8 mouse cellular contexts compared by ENCODE assay signal in the genomic region with DNA sequence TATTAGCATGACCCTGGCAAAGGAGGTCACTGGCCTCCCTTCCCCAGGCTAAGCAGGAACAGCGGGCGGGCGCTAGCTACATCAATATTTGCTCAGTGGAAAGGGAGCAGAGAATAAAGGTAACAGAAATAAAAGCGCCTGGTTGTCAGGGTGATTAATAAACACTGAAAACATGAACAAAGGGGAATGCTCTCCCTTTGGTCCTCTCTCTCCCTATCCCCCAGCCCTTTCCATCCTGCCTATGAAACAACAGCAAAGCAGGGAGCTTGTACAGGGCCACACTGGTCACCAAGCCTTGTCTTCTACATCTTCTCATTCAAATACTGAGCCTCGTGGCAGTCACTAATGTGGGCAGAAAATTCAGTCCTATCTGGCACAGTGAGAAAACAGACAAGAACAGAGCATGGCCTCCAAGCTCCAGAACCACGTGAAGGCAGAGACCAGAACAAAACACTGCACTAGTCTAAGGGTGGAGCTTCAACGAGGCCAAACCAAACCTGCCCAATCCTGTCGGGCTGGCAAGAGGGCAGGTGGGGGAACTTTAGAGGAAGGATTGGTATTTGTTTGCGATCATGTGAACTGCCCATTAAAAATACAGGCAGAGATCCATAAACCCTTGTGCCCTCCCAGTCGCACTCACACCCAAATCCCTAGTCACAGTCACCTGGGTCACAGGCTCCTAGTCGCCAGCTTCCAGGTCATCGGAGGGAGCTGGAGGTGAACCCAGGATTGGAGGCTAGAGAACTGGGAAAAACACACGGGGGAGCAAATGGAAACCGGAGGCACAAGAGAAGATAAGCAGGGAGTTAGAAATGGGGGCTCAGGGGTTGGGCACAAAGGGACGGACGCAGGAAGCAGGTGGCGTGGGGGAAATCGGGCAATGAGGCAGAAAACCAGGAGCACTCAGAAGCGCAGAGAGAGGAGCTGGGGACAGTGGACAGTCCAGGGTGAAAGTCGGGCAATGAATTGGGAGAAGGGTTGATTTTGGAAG. TPM values are rescaled to one million over a fixed set of nuclear protein-coding genes. Genes with fewer than 3 reads are reported as not detected.
A peak's percentile ranks its signal among the peaks of the same experiment; 100 is the strongest.
DNase-seq lines count a peak whose midpoint lies in the region; ATAC-seq and TF ChIP-seq lines count a peak whose summit lies in the region.

No protein-coding gene starts in this region.

- TF ChIP-seq CTCF in testis, adult 2 months (IDR thresholded peaks at IDR 0.05; ENCODE audit: control insufficient read depth, insufficient read depth, insufficient replicate concordance, low read depth, low read length), result no peak
- no peak for TF ChIP-seq CTCF in liver, adult 2 months (IDR thresholded peaks at IDR 0.05; ENCODE audit: low read depth, low read length)

- no peaks in the 10 kb centered on the region for H3K27me3 ChIP-seq in testis, adult 2 months (ENCODE audit: control insufficient read depth, insufficient read depth, low read length)
- no peaks in the 10 kb centered on the region for H3K27me3 ChIP-seq in forebrain, embryonic 10.5 days (ENCODE audit: poor library complexity, severe bottlenecking)
- H3K27me3 ChIP-seq in intestine, embryonic 15.5 days (replicated peaks), result no peaks in the 10 kb centered on the region
- H3K27me3 ChIP-seq in liver, adult 2 months (ENCODE audit: control insufficient read depth, insufficient read depth, low read length), result no peaks in the 10 kb centered on the region
- H3K27me3 ChIP-seq in myocyte (ENCODE audit: control insufficient read depth, insufficient read depth, insufficient read length), result no peaks in the 10 kb centered on the region

- TF ChIP-seq POLR2A in testis, adult 2 months (IDR thresholded peaks at IDR 0.05; ENCODE audit: control insufficient read depth, low read depth, low read length), result no peak; the same call in 1 of the 2 replicates
- 0 out of 2 replicates have a peak, but pooled peaks have one; percentile 39 for TF ChIP-seq POLR2A in liver, adult 2 months (IDR thresholded peaks at IDR 0.05; ENCODE audit: extremely low read depth, insufficient read depth, low read length)
- TF ChIP-seq POLR2A in myocyte (IDR thresholded peaks at IDR 0.05; ENCODE audit: insufficient read length, low read depth), result peak; percentile 36

- peak overlapping the region; percentile 90 for H3K27ac ChIP-seq in testis, adult 2 months (ENCODE audit: control insufficient read depth, insufficient read depth, low read depth, low read length)
- peak overlapping the region; percentile 94 for H3K27ac ChIP-seq in forebrain, embryonic 10.5 days
- peak overlapping the region; percentile 93 for H3K27ac ChIP-seq in intestine, embryonic 15.5 days
- peak overlapping the region; percentile 94 for H3K27ac ChIP-seq in liver, adult 2 months (replicated peaks; ENCODE audit: insufficient read depth, low read depth, low read length)

- 15% methylated on average over 20 of the region's 20 CpGs for WGBS in forebrain, embryonic 10.5 days
- WGBS in intestine, embryonic 15.5 days, result 11% methylated on average over 20 of the region's 20 CpGs
- 5% methylated on average over 20 of the region's 20 CpGs for WGBS in liver, adult 2 months

- H3K4me3 ChIP-seq in testis, adult 2 months (ENCODE audit: control insufficient read depth, low read depth, low read length), result peak overlapping the region; percentile 92
- peak overlapping the region; percentile 68 for H3K4me3 ChIP-seq in forebrain, embryonic 10.5 days
- H3K4me3 ChIP-seq in intestine, embryonic 15.5 days (replicated peaks), result peak overlapping the region; percentile 55
- peak overlapping the region; percentile 57 for H3K4me3 ChIP-seq in liver, adult 2 months (ENCODE audit: insufficient read depth, low read depth, low read length)
- peak overlapping the region; percentile 72 for H3K4me3 ChIP-seq in myocyte

- no peaks in the 10 kb centered on the region for H3K9me3 ChIP-seq in forebrain, embryonic 10.5 days
- no peaks in the 10 kb centered on the region for H3K9me3 ChIP-seq in intestine, embryonic 15.5 days

- peak overlapping the region; percentile 79 for H3K4me2 ChIP-seq in intestine, embryonic 15.5 days (replicated peaks)
- H3K4me2 ChIP-seq in myocyte (ENCODE audit: low read depth), result peak overlapping the region; percentile 96

- 0 out of 2 replicates have a peak, but pooled peaks cover 6% of the 10 kb centered on the region for H3K79me2 ChIP-seq in liver, adult 2 months (ENCODE audit: control insufficient read depth, insufficient read depth, low read length)
- peaks cover 10% of the 10 kb centered on the region for H3K79me2 ChIP-seq in myocyte (ENCODE audit: control insufficient read depth, insufficient read depth)

- peak; percentile 27 for ATAC-seq in intestine, embryonic 15.5 days

- DNase-seq in testis, postnatal 14 days (ENCODE audit: low spot score), result no peak
- DNase-seq in c-Kit-negative CD71-positive TER-119-positive erythroid progenitor cells, embryonic 14.5 days (ENCODE audit: low read depth, low spot score), result peak; percentile 50
- DNase-seq in forebrain, embryonic 10.5 days (ENCODE audit: extremely low spot score, low spot score), result peak; percentile 65
- peak; percentile 97 for DNase-seq in liver, adult 2 months (ENCODE audit: extremely low read depth, low read depth, low spot score)
- DNase-seq in yolk sac, embryonic 10.5 days (ENCODE audit: low spot score), result peak; percentile 81

- no peaks in the 10 kb centered on the region for H3K36me3 ChIP-seq in testis, adult 2 months (ENCODE audit: control insufficient read depth, insufficient read depth, low read length)
- H3K36me3 ChIP-seq in forebrain, embryonic 10.5 days (replicated peaks), result no peaks in the 10 kb centered on the region
- H3K36me3 ChIP-seq in intestine, embryonic 15.5 days, result no peaks in the 10 kb centered on the region
- no peaks in the 10 kb centered on the region for H3K36me3 ChIP-seq in liver, adult 2 months (ENCODE audit: control insufficient read depth, insufficient read depth, low read length)
- no peaks in the 10 kb centered on the region for H3K36me3 ChIP-seq in myocyte (ENCODE audit: control insufficient read depth, insufficient read depth)

- H3K4me1 ChIP-seq in testis, adult 2 months (ENCODE audit: control insufficient read depth, insufficient read depth, low read length), result peaks cover 23% of the 10 kb centered on the region
- peaks cover 59% of the 10 kb centered on the region for H3K4me1 ChIP-seq in forebrain, embryonic 10.5 days
- H3K4me1 ChIP-seq in intestine, embryonic 15.5 days (replicated peaks), result peaks cover 42% of the 10 kb centered on the region
- peaks cover 38% of the 10 kb centered on the region for H3K4me1 ChIP-seq in liver, adult 2 months (ENCODE audit: control insufficient read depth, insufficient read depth, low read length)

- H3ac ChIP-seq in myocyte (ENCODE audit: control insufficient read depth, insufficient read length), result peak overlapping the region; percentile 39

- H3K9ac ChIP-seq in intestine, embryonic 15.5 days, result peak overlapping the region; percentile 65
- H3K9ac ChIP-seq in liver, adult 2 months (ENCODE audit: low read depth, low read length), result peak overlapping the region; percentile 79

TF ChIP-seq in myocyte, 11 proteins besides CTCF, POLR2A, EP300 and RAD21:
- TF ChIP-seq USF1 (IDR thresholded peaks at IDR 0.05; ENCODE audit: low read depth) (peak; percentile 83), MYOG (IDR thresholded peaks at IDR 0.05; ENCODE audit: control insufficient read depth in 1 of 3, insufficient read depth in 1 of 3, insufficient read length in 2 of 3, low read depth in 2 of 3) (no peak), REST (IDR thresholded peaks at IDR 0.05; ENCODE audit: insufficient read depth, insufficient read length) (no peak), TCF3 (IDR thresholded peaks at IDR 0.05; ENCODE audit: insufficient read length, low read depth) (no peak), MAX (IDR thresholded peaks at IDR 0.05; ENCODE audit: low read depth) (peak; percentile 57), SRF (IDR thresholded peaks at IDR 0.05; ENCODE audit: control insufficient read depth, insufficient read length, low read depth) (no peak), TCF12 (IDR thresholded peaks at IDR 0.05; ENCODE audit: insufficient read depth, poor library complexity, severe bottlenecking) (no peak), E2F4 (IDR thresholded peaks at IDR 0.05; ENCODE audit: insufficient read depth) (no peak), MYOD1 (IDR thresholded peaks at IDR 0.05; ENCODE audit: control insufficient read depth in 1 of 3, insufficient read length in 2 of 3, low read depth in 2 of 3) (no peak), POLR2AphosphoS2 (IDR thresholded peaks at IDR 0.05; ENCODE audit: insufficient read length, low read depth) (no peak), CEBPB (IDR thresholded peaks at IDR 0.05; ENCODE audit: insufficient read depth, poor library complexity, severe bottlenecking) (no peak)

RNA-seq across cellular contexts. Expression of a gene that starts 0.9 kb away (rescaled TPM):
- 303 and 357 TPM in 2 replicates for polyA plus RNA-seq in testis, adult 2 months (2012; rRNA removed)
- 20.9 and 22.8 TPM in 2 replicates for polyA plus RNA-seq in forebrain, embryonic 10.5 days (2016; fragmentation: Nextera tagmentation; extraction: Ambion mirVana)
- polyA plus RNA-seq in intestine, embryonic 15.5 days (2015; fragmentation: Nextera tagmentation; extraction: Ambion mirVana), result 20.2 and 21.6 TPM in 2 replicates
- 16.3 and 29.3 TPM in 2 replicates for total RNA-seq in liver, adult 2 months (2014; rRNA removed)
- 24.5 and 25.1 TPM in 2 replicates for polyA plus RNA-seq in liver, adult 2 months (2012; rRNA removed)
- 36.3 TPM for polyA plus RNA-seq in myocyte (2012; fragmentation: generic; extraction: Trizol)

RNA-seq across cellular contexts. Expression of a gene that starts 19.2 kb away (rescaled TPM):
- 0.77 and 1.1 TPM in 2 replicates for polyA plus RNA-seq in testis, adult 2 months (2012; rRNA removed)
- polyA plus RNA-seq in forebrain, embryonic 10.5 days (2016; fragmentation: Nextera tagmentation; extraction: Ambion mirVana), result 1.5 and 1.6 TPM in 2 replicates
- 5.8 and 7.9 TPM in 2 replicates for polyA plus RNA-seq in intestine, embryonic 15.5 days (2015; fragmentation: Nextera tagmentation; extraction: Ambion mirVana)
- total RNA-seq in liver, adult 2 months (2014; rRNA removed), result 8.5 and 10.8 TPM in 2 replicates
- 0.75 and 0.89 TPM in 2 replicates for polyA plus RNA-seq in liver, adult 2 months (2012; rRNA removed)
- polyA plus RNA-seq in myocyte (2012; fragmentation: generic; extraction: Trizol), result 15.6 TPM

RNA-seq across cellular contexts. Expression of a gene that starts 41.9 kb away (rescaled TPM):
- polyA plus RNA-seq in testis, adult 2 months (2012; rRNA removed), result 0.67 and 0.94 TPM in 2 replicates
- 1.6 and 2.2 TPM in 2 replicates for polyA plus RNA-seq in forebrain, embryonic 10.5 days (2016; fragmentation: Nextera tagmentation; extraction: Ambion mirVana)
- polyA plus RNA-seq in intestine, embryonic 15.5 days (2015; fragmentation: Nextera tagmentation; extraction: Ambion mirVana), result 12.3 and 14.7 TPM in 2 replicates
- 0.20 TPM in 1 of 2 replicates, not detected in the other for total RNA-seq in liver, adult 2 months (2014; rRNA removed)
- polyA plus RNA-seq in liver, adult 2 months (2012; rRNA removed), result 0.31 and 0.51 TPM in 2 replicates
- 1.7 TPM for polyA plus RNA-seq in myocyte (2012; fragmentation: generic; extraction: Trizol)
